Mouse (Mus musculus): ENCODE measurements around the gene Atf6.

DNA sequence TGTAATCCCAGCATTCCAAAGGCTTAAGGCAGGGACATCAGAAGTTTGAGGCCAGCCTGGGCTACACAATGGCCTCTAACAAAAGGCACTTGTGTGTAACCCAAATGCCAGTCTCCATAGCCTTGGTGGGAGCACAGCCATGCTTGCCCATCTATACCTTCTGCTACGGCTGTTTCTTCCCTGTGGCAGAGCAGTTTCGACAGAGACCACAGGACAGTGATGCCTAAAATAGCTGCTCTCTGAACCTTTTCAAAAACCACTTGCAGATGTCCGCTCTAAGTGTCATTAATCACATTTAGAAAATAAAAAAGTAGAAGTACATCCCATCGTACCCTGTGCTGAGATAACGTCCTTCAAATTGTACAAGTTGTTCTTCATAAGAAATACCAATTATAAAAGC lies 2.2 kb downstream of the Atf6 start:
- TF ChIP-seq POLR2A (IDR thresholded peaks at IDR 0.05; ENCODE audit: extremely low read depth, insufficient read depth, low read length) (no peak), CTCF (IDR thresholded peaks at IDR 0.05; ENCODE audit: low read depth, low read length) (no peak)

All from liver, adult 2 months (tissue).